Mouse (Mus musculus) stomach, postnatal 0 days (tissue): Measurements from ENCODE around the gene Slc25a10.

Experiments
- CTCF ChIP-seq: IDR thresholded peaks from 2 replicates; pipeline ENCODE4 v1.5.1; 2016; ENCODE audit warnings: antibody characterized with exemption, low read depth, mild to moderate bottlenecking, moderate library complexity
- EP300 ChIP-seq: optimal IDR thresholded peaks from 2 replicates; pipeline ENCODE3; 2016; ENCODE audit warnings: antibody characterized with exemption

DNA sequence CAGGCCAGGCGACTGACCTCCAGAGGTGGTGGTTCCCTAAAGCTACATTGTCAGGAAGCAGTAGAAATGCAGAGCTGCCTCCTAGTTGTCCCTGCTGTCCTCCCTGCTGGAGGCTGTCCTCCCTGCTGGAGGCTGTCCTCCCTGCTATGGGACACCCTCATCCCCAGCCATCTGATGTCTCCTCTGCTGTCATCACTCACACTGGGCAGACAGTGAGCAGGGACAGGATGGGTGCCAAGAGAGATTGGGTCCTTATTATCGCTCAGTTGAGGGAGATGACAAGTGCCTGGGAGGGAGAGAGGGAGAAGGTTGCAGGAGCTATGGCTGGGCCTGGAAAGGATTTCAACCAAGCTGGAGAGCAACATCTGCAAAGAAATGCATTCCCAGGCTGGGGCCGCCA is 43.5 kb downstream of the Slc25a10 start:
- no peak for TF ChIP-seq CTCF
- no peak for TF ChIP-seq EP300
